Mouse (Mus musculus): ENCODE results near the gene Prg3. TPM values are rescaled to one million over a fixed set of nuclear protein-coding genes. Genes with fewer than 3 reads are reported as not detected.
A peak's percentile ranks its signal among the peaks of the same experiment; 100 is the strongest.

Gene Prg3
- polyA plus RNA-seq, 1 experiment from 2014 or later = not detected

DNA sequence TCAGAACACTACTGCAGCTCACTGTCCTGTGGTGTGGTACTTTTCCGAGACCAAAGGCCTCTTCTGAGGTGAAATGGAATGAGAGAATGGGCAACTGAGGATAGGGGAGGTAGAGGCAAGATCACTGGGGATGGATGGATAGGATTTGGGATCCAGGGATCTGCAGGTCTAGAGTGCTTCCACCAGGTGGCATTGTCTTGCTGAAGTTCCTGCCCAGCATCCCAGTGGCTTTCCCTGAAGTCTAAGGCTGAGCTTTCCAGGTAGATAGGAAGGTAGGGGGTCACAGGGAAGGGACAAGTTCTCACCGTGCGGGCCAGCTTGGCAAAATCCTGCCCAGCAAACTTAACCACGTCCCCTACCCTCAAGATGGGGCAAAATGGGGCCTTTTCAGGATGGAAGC, 34.0 kb downstream of the Prg3 start:
- ATAC-seq (ENCODE audit: insufficient number of reproducible peaks, low FRiP score, low TSS enrichment, low read depth) = no peak
- 15% methylated on average over 4 of the region's 4 CpGs for WGBS

DNA sequence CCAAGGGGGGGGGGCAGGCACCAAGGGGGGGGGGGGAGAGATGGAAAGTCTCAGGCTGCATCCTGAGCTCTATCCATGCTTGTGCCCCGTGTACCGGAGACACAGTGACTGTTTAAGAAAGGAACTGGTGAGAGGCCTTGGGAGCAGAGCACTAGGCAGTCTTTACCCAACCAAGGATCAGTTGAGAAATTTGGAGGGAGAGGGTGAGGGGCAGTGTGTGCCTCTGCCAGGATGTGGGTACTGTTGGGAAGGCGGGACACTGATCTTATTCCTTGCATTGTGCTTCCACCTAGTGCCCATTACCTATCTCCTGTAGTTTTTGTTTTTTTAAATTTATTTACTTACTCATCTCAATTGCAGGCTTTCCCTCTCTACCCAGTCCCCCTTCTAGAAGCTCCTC, 38.2 kb downstream of the Prg3 start:
- 75% methylated on average over 3 of the region's 3 CpGs for WGBS
- no peaks in the 10 kb centered on the region for H3K36me3 ChIP-seq
- H3K9ac ChIP-seq = no peak overlapping the region
- H3K4me1 ChIP-seq = no peaks in the 10 kb centered on the region
- no peak overlapping the region for H3K4me3 ChIP-seq (replicated peaks)
- H3K9me3 ChIP-seq (replicated peaks) = no peaks in the 10 kb centered on the region
- no peaks in the 10 kb centered on the region for H3K27me3 ChIP-seq
- H3K27ac ChIP-seq (replicated peaks) = no peak overlapping the region
- H3K4me2 ChIP-seq (replicated peaks) = no peak overlapping the region
- ATAC-seq (ENCODE audit: insufficient number of reproducible peaks, low FRiP score, low TSS enrichment, low read depth) = no peak

More for the DNA sequence above, 34.0 kb downstream of the Prg3 start:
- Histone ChIP-seq H3K36me3 (no peaks in the 10 kb centered on the region), H3K4me3 (replicated peaks) (no peak overlapping the region), H3K27me3 (no peaks in the 10 kb centered on the region), H3K4me2 (replicated peaks) (no peak overlapping the region), H3K4me1 (no peaks in the 10 kb centered on the region), H3K27ac (replicated peaks) (no peak overlapping the region), H3K9me3 (replicated peaks) (no peaks in the 10 kb centered on the region), H3K9ac (no peak overlapping the region)

DNA sequence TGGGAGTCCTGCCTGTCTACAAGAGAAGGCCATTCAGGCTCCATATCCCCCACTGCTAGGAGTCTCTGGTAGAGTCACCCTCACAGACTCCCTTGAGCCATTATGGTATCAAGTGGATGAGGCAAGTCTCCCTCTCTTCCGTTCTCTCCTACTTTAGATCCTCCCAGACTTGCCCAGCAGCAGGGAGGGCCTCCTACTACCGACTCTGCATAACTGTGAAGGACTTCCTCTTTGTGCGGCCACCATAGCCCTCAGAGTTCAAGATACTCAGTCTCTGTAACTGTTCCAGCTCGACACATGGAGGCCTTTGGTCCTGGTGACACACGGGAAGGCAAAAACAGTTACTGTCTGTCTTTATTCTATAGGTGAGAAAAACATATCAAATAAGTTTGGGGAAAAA, 39.3 kb downstream of the Prg3 start:
- Histone ChIP-seq H3K4me3 (replicated peaks) (no peak overlapping the region), H3K9me3 (replicated peaks) (no peaks in the 10 kb centered on the region), H3K27ac (replicated peaks) (no peak overlapping the region), H3K4me1 (no peaks in the 10 kb centered on the region), H3K36me3 (no peaks in the 10 kb centered on the region), H3K27me3 (no peaks in the 10 kb centered on the region), H3K9ac (no peak overlapping the region), H3K4me2 (replicated peaks) (no peak overlapping the region)
- ATAC-seq (ENCODE audit: insufficient number of reproducible peaks, low FRiP score, low TSS enrichment, low read depth) = no peak
- 68% methylated on average over 5 of the region's 5 CpGs for WGBS

DNA sequence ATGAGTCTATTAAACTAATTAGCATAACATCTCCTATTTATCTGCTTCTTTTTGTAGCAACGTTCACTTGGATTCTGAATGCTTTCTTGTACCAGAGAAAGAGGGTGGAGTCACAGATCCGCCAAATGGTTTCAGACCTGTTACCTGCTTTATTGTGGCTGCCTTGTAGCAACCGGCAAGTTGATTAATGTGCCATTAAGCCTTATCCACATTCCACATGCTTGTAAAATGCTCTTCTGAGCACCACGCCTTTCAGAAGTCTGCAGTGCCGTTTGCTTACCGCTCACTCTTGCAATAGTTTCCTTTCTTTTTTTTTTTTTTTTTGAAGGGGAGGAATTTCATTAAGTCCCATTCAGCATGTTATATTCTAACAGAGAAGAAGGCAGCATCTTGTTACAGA, 41.9 kb downstream of the Prg3 start:
- no peaks in the 10 kb centered on the region for H3K36me3 ChIP-seq
- H3K4me1 ChIP-seq = no peaks in the 10 kb centered on the region
- H3K9ac ChIP-seq = no peak overlapping the region
- WGBS = 58% methylated on average over 6 of the region's 6 CpGs
- H3K4me3 ChIP-seq (replicated peaks) = no peak overlapping the region
- H3K27ac ChIP-seq (replicated peaks) = no peak overlapping the region
- no peaks in the 10 kb centered on the region for H3K9me3 ChIP-seq (replicated peaks)
- no peak for ATAC-seq (ENCODE audit: insufficient number of reproducible peaks, low FRiP score, low TSS enrichment, low read depth)
- no peak overlapping the region for H3K4me2 ChIP-seq (replicated peaks)
- H3K27me3 ChIP-seq = no peaks in the 10 kb centered on the region; the same call in 1 of the 2 replicates

DNA sequence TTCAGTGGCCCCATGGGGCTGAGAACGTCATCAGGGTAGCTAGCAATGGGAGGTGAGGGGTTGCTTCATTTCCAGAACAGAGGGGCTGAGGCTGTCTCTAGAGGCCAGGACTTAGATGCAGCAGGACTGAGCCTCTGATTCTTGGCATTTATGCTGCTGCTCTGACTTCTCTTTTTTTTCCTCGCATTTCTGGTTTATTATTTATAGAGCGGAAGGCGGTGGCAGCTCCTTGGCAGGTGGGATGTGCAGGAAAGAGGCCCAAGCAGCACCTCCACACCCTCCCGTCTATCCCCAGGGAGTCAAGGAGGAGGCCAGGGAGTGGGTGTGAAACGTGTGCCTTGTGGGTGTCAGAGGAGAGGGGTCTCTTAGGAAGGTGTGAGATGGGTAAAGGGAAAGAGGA, 43.0 kb downstream of the Prg3 start:
- Histone ChIP-seq H3K9me3 (replicated peaks) (no peaks in the 10 kb centered on the region), H3K4me3 (replicated peaks) (no peak overlapping the region), H3K4me2 (replicated peaks) (no peak overlapping the region), H3K27me3 (no peaks in the 10 kb centered on the region; the same call in 1 of the 2 replicates), H3K27ac (replicated peaks) (no peak overlapping the region), H3K9ac (no peak overlapping the region), H3K4me1 (no peaks in the 10 kb centered on the region; the same call in 1 of the 2 replicates), H3K36me3 (no peaks in the 10 kb centered on the region)
- WGBS = 56% methylated on average over 6 of the region's 6 CpGs
- no peak for ATAC-seq (ENCODE audit: insufficient number of reproducible peaks, low FRiP score, low TSS enrichment, low read depth)

DNA sequence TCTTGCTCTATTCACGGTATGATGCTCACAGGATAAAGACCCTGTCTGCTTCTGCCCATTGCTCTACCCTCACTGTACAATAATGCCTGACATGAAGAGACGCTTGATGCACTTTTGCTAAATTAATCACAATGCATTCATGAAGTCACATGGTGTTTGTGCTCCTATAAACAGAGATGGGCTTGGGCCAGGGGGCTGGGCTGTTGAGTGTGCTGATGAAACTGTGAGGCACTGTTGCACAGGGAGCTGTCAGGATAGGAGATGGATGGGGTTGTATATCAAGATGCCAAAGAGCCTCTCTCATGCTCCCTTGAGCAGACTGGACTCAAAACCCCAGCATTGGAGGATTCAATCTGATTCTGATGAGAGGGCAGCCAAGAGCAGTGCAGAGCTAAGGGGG, 45.1 kb downstream of the Prg3 start:
- Histone ChIP-seq H3K4me2 (replicated peaks) (no peak overlapping the region), H3K36me3 (no peaks in the 10 kb centered on the region), H3K9me3 (replicated peaks) (no peaks in the 10 kb centered on the region), H3K4me1 (peaks cover 12% of the 10 kb centered on the region), H3K4me3 (replicated peaks) (no peak overlapping the region), H3K27me3 (no peaks in the 10 kb centered on the region; the same call in 1 of the 2 replicates), H3K27ac (replicated peaks) (no peak overlapping the region), H3K9ac (no peak overlapping the region)
- WGBS = 79% methylated on average over 2 of the region's 2 CpGs
- no peak for ATAC-seq (ENCODE audit: insufficient number of reproducible peaks, low FRiP score, low TSS enrichment, low read depth)

DNA sequence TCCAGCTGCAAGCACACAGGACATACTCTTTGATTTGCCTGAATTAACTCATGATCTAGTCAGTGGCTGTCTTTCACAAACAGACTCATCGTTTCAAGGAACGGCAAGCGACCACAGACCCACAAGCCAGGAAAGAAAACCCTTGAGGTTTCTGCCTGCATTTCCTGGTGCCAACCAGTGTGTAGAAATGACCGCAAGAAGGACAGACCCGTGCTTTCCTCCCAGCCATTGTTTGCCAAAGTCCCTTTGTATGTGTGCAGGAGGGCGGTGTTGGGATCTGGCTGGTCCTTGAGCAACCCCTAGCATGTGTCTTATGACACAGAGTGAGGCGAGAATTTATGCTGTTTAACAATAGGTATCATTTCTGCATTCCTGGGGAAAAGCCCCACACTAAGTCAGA, 46.2 kb downstream of the Prg3 start:
- Histone ChIP-seq H3K27ac (replicated peaks) (no peak overlapping the region), H3K4me1 (peaks cover 18% of the 10 kb centered on the region), H3K9ac (no peak overlapping the region), H3K9me3 (replicated peaks) (no peaks in the 10 kb centered on the region), H3K36me3 (peaks cover under 1% of the 10 kb centered on the region; the same call in 1 of the 2 replicates), H3K4me3 (replicated peaks) (no peak overlapping the region), H3K27me3 (no peaks in the 10 kb centered on the region; the same call in 1 of the 2 replicates), H3K4me2 (replicated peaks) (no peak overlapping the region)
- ATAC-seq (ENCODE audit: insufficient number of reproducible peaks, low FRiP score, low TSS enrichment, low read depth) = no peak
- WGBS = 86% methylated on average over 7 of the region's 7 CpGs

DNA sequence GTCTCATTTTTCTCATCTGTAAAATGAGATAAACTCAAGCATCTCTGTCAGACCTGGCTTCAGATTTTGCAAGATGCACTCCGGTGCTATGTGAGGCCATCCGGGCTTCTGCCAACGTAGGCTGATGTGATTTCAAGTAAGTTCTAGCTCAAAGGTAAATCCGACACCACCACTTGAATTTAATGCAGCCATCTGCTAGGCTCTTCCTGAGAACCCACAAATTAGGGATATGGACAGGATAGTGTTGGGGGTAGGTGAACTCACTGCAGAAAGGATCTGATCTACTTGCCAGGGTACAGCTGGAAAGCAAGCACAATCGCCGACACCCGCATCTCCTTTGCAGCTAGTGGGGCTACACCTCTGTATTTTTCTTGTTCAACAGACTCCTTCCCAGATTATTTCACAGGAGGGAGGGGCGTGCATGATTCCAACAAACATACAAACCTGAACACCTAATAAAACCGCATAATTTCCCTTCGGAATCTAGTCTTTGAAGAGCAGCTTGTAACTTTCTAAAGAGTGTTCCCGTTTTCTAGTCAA, 48.6 kb downstream of the Prg3 start:
- Histone ChIP-seq H3K27me3 (no peaks in the 10 kb centered on the region; the same call in 1 of the 2 replicates), H3K4me1 (peaks cover 18% of the 10 kb centered on the region), H3K36me3 (peaks cover 24% of the 10 kb centered on the region), H3K9ac (peak overlapping the region; percentile 75), H3K4me3 (replicated peaks) (peak overlapping the region; percentile 66), H3K27ac (replicated peaks) (peak overlapping the region; percentile 66), H3K9me3 (replicated peaks) (no peaks in the 10 kb centered on the region), H3K4me2 (replicated peaks) (peak overlapping the region; percentile 72)
- ATAC-seq (ENCODE audit: insufficient number of reproducible peaks, low FRiP score, low TSS enrichment, low read depth) = peak; percentile 22
- 4% methylated on average over 11 of the region's 11 CpGs for WGBS

DNA sequence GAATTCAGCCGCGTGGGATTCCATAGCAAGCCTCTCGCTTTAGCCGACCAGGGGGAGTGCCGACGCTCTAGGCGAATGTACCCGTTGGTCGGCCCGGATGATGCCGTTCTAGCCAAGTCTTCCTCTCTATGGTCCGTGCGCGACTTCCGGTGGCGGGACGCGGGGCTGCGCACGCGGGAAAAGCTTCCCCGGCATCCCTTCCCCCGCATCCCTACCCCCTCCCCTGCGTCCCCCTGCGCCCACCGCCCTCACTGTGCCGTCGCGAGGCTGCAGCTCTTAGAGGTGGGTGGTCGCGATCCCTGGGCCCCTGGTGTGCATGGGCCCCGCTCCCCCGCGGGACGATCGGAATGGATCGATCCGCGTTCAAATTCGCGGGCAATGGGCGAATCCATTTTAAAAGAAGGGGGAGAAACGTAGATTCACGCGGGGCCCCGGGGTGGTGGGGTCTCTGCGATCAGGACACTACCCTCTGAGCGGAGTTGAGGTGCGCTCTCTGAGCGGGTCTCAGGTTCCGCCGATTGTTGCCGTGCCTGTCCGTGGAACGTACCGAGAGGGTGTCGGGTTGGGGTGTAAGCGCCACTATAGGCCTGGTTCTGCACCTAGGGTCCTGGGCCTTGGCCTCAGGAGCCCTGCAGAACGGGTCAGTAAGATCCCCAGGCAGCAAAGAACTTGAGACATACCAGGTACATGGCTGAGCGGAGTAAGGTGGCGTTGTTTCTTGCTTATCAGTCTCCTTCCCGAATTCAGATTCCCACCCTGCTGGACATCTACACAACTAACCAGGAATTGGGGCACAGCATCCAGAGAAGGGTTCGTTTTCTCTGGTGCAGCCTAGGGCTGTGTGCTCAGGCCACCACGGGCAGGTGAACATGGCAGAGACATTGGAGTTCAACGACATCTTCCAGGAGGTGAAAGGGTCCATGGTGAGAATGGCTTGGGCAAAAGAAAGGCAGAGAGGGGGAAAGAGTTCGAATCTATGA, 49.3 kb downstream of the Prg3 start, which contains the start of the genes Ssrp1 and P2rx3:
Gene Ssrp1 (plus strand): TSS at position 188 of the 980 bp plus-strand sequence.
Gene P2rx3 (minus strand): TSS at position 416 of the 980 bp plus-strand sequence.
- Histone ChIP-seq H3K27ac (replicated peaks) (peak within 1 kb of the TSS; percentile 66), H3K9ac (peak within 1 kb of the TSS; percentile 75), H3K4me1 (peaks cover 18% of the 10 kb centered on the region), H3K36me3 (peaks cover 31% of the 10 kb centered on the region), H3K4me2 (replicated peaks) (peak within 1 kb of the TSS; percentile 72), H3K9me3 (replicated peaks) (no peaks in the 10 kb centered on the region), H3K4me3 (replicated peaks) (peak within 1 kb of the TSS; percentile 66), H3K27me3 (no peaks in the 10 kb centered on the region; the same call in 1 of the 2 replicates)
- ATAC-seq (ENCODE audit: insufficient number of reproducible peaks, low FRiP score, low TSS enrichment, low read depth) = peak; percentile 95
- under 1% methylated on average over 65 of the region's 66 CpGs for WGBS

DNA sequence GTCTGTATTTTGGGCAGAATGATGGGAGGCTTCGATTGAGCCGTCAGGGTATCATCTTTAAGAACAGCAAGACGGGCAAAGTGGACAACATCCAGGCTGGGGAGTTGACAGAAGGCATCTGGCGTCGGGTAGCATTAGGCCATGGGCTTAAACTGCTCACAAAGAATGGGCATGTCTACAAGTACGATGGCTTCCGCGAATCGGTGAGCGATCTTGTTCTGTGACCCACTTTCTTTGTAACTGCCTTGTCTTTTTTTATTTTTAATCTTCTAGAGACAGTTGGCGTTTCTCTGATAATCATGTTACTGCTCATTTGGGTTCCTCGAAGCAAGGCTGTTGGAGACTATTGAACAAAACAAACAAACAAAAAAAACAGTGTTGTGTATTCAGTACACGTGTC, 50.3 kb downstream of the Prg3 start:
- no peaks in the 10 kb centered on the region; the same call in 1 of the 2 replicates for H3K27me3 ChIP-seq
- peak overlapping the region; percentile 72 for H3K4me2 ChIP-seq (replicated peaks)
- H3K9ac ChIP-seq = peak overlapping the region; percentile 75
- H3K4me3 ChIP-seq (replicated peaks) = peak overlapping the region; percentile 66
- no peak overlapping the region for H3K27ac ChIP-seq (replicated peaks)
- ATAC-seq (ENCODE audit: insufficient number of reproducible peaks, low FRiP score, low TSS enrichment, low read depth) = no peak
- H3K4me1 ChIP-seq = peaks cover 18% of the 10 kb centered on the region
- WGBS = 76% methylated on average over 13 of the region's 13 CpGs
- H3K36me3 ChIP-seq = peaks cover 41% of the 10 kb centered on the region
- H3K9me3 ChIP-seq (replicated peaks) = no peaks in the 10 kb centered on the region
